Mouse (Mus musculus): ENCODE data around the gene Rgcc. TPM values are rescaled to one million over a fixed set of nuclear protein-coding genes. Genes with fewer than 3 reads are reported as not detected.
A peak's percentile ranks its signal among the peaks of the same experiment; 100 is the strongest.

The Rgcc gene
- polyA plus RNA-seq, 1 experiment from 2014 or later, result 16.1 TPM

GRCm38 (mm10) chr14:79313439-79314175 lies 12.2 kb upstream of the Rgcc start:
- Histone ChIP-seq H3K27me3 (ENCODE audit: low read depth, poor library complexity, severe bottlenecking) (no peaks in the 10 kb centered on the region), H3K4me3 (no peak overlapping the region), H3K9me3 (replicated peaks) (no peaks in the 10 kb centered on the region), H3K4me1 (peaks cover 6% of the 10 kb centered on the region), H3K27ac (replicated peaks) (no peak overlapping the region), H3K36me3 (no peaks in the 10 kb centered on the region)
- DNase-seq (ENCODE audit: low spot score), result no peak
- WGBS, result 77% methylated on average over 8 of the region's 8 CpGs

GRCm38 (mm10) chr14:79312719-79313118 lies 11.3 kb upstream of the Rgcc start:
- Histone ChIP-seq H3K27me3 (ENCODE audit: low read depth, poor library complexity, severe bottlenecking) (no peaks in the 10 kb centered on the region), H3K27ac (replicated peaks) (no peak overlapping the region), H3K4me3 (no peak overlapping the region), H3K36me3 (no peaks in the 10 kb centered on the region), H3K9me3 (replicated peaks) (no peaks in the 10 kb centered on the region), H3K4me1 (peaks cover 15% of the 10 kb centered on the region)
- no peak for DNase-seq (ENCODE audit: low spot score)
- WGBS, result 82% methylated on average over 4 of the region's 4 CpGs

GRCm38 (mm10) chr14:79311918-79312454 lies 10.5 kb upstream of the Rgcc start:
- H3K27ac ChIP-seq (replicated peaks), result no peak overlapping the region
- H3K4me1 ChIP-seq, result peaks cover 17% of the 10 kb centered on the region
- DNase-seq (ENCODE audit: low spot score), result no peak
- no peak overlapping the region for H3K4me3 ChIP-seq
- 75% methylated on average over 4 of the region's 4 CpGs for WGBS
- no peaks in the 10 kb centered on the region for H3K36me3 ChIP-seq
- no peaks in the 10 kb centered on the region for H3K27me3 ChIP-seq (ENCODE audit: low read depth, poor library complexity, severe bottlenecking)
- no peaks in the 10 kb centered on the region for H3K9me3 ChIP-seq (replicated peaks)

- Histone ChIP-seq H3K36me3 (no peaks in the 10 kb centered on the region), H3K4me1 (peaks cover 17% of the 10 kb centered on the region), H3K27me3 (ENCODE audit: low read depth, poor library complexity, severe bottlenecking) (no peaks in the 10 kb centered on the region; the same call in 1 of the 2 replicates), H3K4me3 (no peak overlapping the region), H3K9me3 (replicated peaks) (no peaks in the 10 kb centered on the region), H3K27ac (replicated peaks) (no peak overlapping the region)
- WGBS, result 53% methylated on average over 4 of the region's 4 CpGs
- no peak for DNase-seq (ENCODE audit: low spot score)
These were observed 7.7 kb upstream of the Rgcc start for GRCm38 (mm10) chr14:79309115-79309514.

GRCm38 (mm10) chr14:79308364-79308763 lies 6.9 kb upstream of the Rgcc start:
- no peaks in the 10 kb centered on the region for H3K9me3 ChIP-seq (replicated peaks)
- DNase-seq (ENCODE audit: low spot score), result no peak
- H3K27ac ChIP-seq (replicated peaks), result no peak overlapping the region
- H3K4me3 ChIP-seq, result no peak overlapping the region
- H3K36me3 ChIP-seq, result no peaks in the 10 kb centered on the region
- peaks cover 17% of the 10 kb centered on the region for H3K4me1 ChIP-seq
- H3K27me3 ChIP-seq (ENCODE audit: low read depth, poor library complexity, severe bottlenecking), result peaks cover 7% of the 10 kb centered on the region
- WGBS, result 22% methylated on average over 4 of the region's 4 CpGs

- H3K4me3 ChIP-seq, result no peak overlapping the region
- no peak overlapping the region for H3K27ac ChIP-seq (replicated peaks)
- H3K36me3 ChIP-seq, result no peaks in the 10 kb centered on the region
- WGBS, result 54% methylated on average over 5 of the region's 5 CpGs
- DNase-seq (ENCODE audit: low spot score), result no peak
- H3K27me3 ChIP-seq (ENCODE audit: low read depth, poor library complexity, severe bottlenecking), result peaks cover 11% of the 10 kb centered on the region
- no peaks in the 10 kb centered on the region for H3K9me3 ChIP-seq (replicated peaks)
- H3K4me1 ChIP-seq, result peaks cover 17% of the 10 kb centered on the region
These were observed 6.5 kb upstream of the Rgcc start for GRCm38 (mm10) chr14:79307908-79308307.

- Histone ChIP-seq H3K27ac (replicated peaks) (no peak overlapping the region), H3K27me3 (ENCODE audit: low read depth, poor library complexity, severe bottlenecking) (peaks cover 19% of the 10 kb centered on the region), H3K9me3 (replicated peaks) (no peaks in the 10 kb centered on the region), H3K4me1 (peaks cover 17% of the 10 kb centered on the region), H3K36me3 (no peaks in the 10 kb centered on the region), H3K4me3 (no peak overlapping the region)
- WGBS, result 85% methylated on average over 7 of the region's 7 CpGs
- DNase-seq (ENCODE audit: low spot score), result no peak
These were observed 5.7 kb upstream of the Rgcc start for GRCm38 (mm10) chr14:79307138-79307537.

- no peak for DNase-seq (ENCODE audit: low spot score)
- Histone ChIP-seq H3K4me1 (peaks cover 39% of the 10 kb centered on the region), H3K36me3 (no peaks in the 10 kb centered on the region), H3K27ac (replicated peaks) (no peak overlapping the region), H3K9me3 (replicated peaks) (no peaks in the 10 kb centered on the region), H3K27me3 (ENCODE audit: low read depth, poor library complexity, severe bottlenecking) (peaks cover 41% of the 10 kb centered on the region), H3K4me3 (no peak overlapping the region)
- 93% methylated on average over 6 of the region's 6 CpGs for WGBS
These were observed 3.5 kb upstream of the Rgcc start for GRCm38 (mm10) chr14:79304873-79305464.

GRCm38 (mm10) chr14:79303150-79303549 lies 1.7 kb upstream of the Rgcc start:
- Histone ChIP-seq H3K27ac (replicated peaks) (no peak overlapping the region), H3K4me1 (peaks cover 37% of the 10 kb centered on the region), H3K9me3 (replicated peaks) (no peaks in the 10 kb centered on the region), H3K27me3 (ENCODE audit: low read depth, poor library complexity, severe bottlenecking) (peaks cover 59% of the 10 kb centered on the region), H3K36me3 (no peaks in the 10 kb centered on the region), H3K4me3 (no peak overlapping the region)
- DNase-seq (ENCODE audit: low spot score), result no peak
- 83% methylated on average over 2 of the region's 2 CpGs for WGBS

GRCm38 (mm10) chr14:79300641-79301350 lies 649 bp downstream of the Rgcc start:
- Histone ChIP-seq H3K27me3 (ENCODE audit: low read depth, poor library complexity, severe bottlenecking) (peaks cover 80% of the 10 kb centered on the region), H3K27ac (replicated peaks) (peak overlapping the region; percentile 53), H3K4me1 (peaks cover 35% of the 10 kb centered on the region), H3K9me3 (replicated peaks) (no peaks in the 10 kb centered on the region), H3K36me3 (no peaks in the 10 kb centered on the region), H3K4me3 (peak overlapping the region; percentile 62)
- DNase-seq (ENCODE audit: low spot score), result peak; percentile 53
- 2% methylated on average over 52 of the region's 52 CpGs for WGBS

- 23% methylated on average over 6 of the region's 6 CpGs for WGBS
These were observed 1.6 kb downstream of the Rgcc start for GRCm38 (mm10) chr14:79299796-79300195.

GRCm38 (mm10) chr14:79299230-79299629 lies 2.2 kb downstream of the Rgcc start:
- Histone ChIP-seq H3K36me3 (no peaks in the 10 kb centered on the region), H3K27ac (replicated peaks) (no peak overlapping the region), H3K9me3 (replicated peaks) (no peaks in the 10 kb centered on the region), H3K4me1 (peaks cover 35% of the 10 kb centered on the region), H3K27me3 (ENCODE audit: low read depth, poor library complexity, severe bottlenecking) (peaks cover 86% of the 10 kb centered on the region), H3K4me3 (no peak overlapping the region)
- 53% methylated on average over 4 of the region's 4 CpGs for WGBS
- DNase-seq (ENCODE audit: low spot score), result no peak

More at GRCm38 (mm10) chr14:79299796-79300195, 1.6 kb downstream of the Rgcc start:
- Histone ChIP-seq H3K4me3 (peak overlapping the region; percentile 62), H3K4me1 (peaks cover 35% of the 10 kb centered on the region), H3K9me3 (replicated peaks) (no peaks in the 10 kb centered on the region), H3K27ac (replicated peaks) (no peak overlapping the region), H3K36me3 (no peaks in the 10 kb centered on the region), H3K27me3 (ENCODE audit: low read depth, poor library complexity, severe bottlenecking) (peaks cover 86% of the 10 kb centered on the region)
- DNase-seq (ENCODE audit: low spot score), result no peak

All from midbrain, embryonic 10.5 days (tissue).